Mouse (Mus musculus) cerebellum, adult 2 months (tissue): ENCODE results near the gene Krt27. TPM values are rescaled to one million over a fixed set of nuclear protein-coding genes. Genes with fewer than 3 reads are reported as not detected.

Experiments used
- DNase-seq, 2 experiments: peaks; one replicate each; pipeline ENCODE4 v3.0.0; 2021
- H3K27ac ChIP-seq: fragments of 200-500 bp; 2 replicates; pipeline ENCODE4 v1.5.1; 2012; ENCODE audit warnings: low read length, control low read depth, inconsistent platforms; ENCODE audit not compliant: insufficient read depth
- H3K27me3 ChIP-seq: fragments of 200-500 bp; 2 replicates; pipeline ENCODE4 v1.6.1; 2012; ENCODE audit warnings: inconsistent platforms, mild to moderate bottlenecking, low read length, moderate library complexity; ENCODE audit not compliant: control insufficient read depth, insufficient read depth
- H3K4me1 ChIP-seq: fragments of 200-500 bp; 2 replicates; pipeline ENCODE4 v1.6.1; 2011; ENCODE audit warnings: low read length; ENCODE audit not compliant: control insufficient read depth, insufficient read depth
- H3K4me3 ChIP-seq: fragments of 200-500 bp; replicated peaks from 2 replicates; pipeline ENCODE3; 2011; ENCODE audit warnings: mild to moderate bottlenecking, low read depth, low read length, control low read depth; ENCODE audit not compliant: insufficient read depth
- CTCF ChIP-seq: fragments of 200-500 bp; IDR thresholded peaks from 2 replicates; pipeline ENCODE4 v1.5.1; 2011; ENCODE audit warnings: low read depth, mild to moderate bottlenecking, control low read depth, low read length, moderate library complexity, borderline replicate concordance; ENCODE audit not compliant: insufficient read depth
- POLR2A ChIP-seq: fragments of 200-500 bp; IDR thresholded peaks from 2 replicates; pipeline ENCODE4 v1.6.1; 2011; ENCODE audit warnings: low read length, control low read depth, borderline replicate concordance; ENCODE audit not compliant: insufficient read depth
- WGBS: fragments of 180-500 bp; shearing (Covaris S2); methylation state at CpG from one replicate; pipeline ENCODE4 v1.1.7; 2018; 5-methylcytosine and 5-hydroxymethylcytosine counted together
- polyA plus RNA-seq: library from polyadenylated mRNA; depleted of rRNA; stranded (reverse); fragments of >200 nt; gene quantifications from 2 replicates; pipeline ENCODE4 v1.2.3, GENCODE M21; 2012

The Krt27 gene
- polyA plus RNA-seq, 1 experiment = not detected

GRCm38 (mm10) chr11:99369229-99369628, 18.3 kb upstream of the Krt27 start:
- TF ChIP-seq CTCF = peak; percentile 30; the same call in 1 of the 2 replicates
- no peak for TF ChIP-seq POLR2A
- Histone ChIP-seq H3K27ac (no peak overlapping the region), H3K27me3 (no peaks in the 10 kb centered on the region), H3K4me3 (no peak overlapping the region), H3K4me1 (0 out of 2 replicates have a peak, but pooled peaks cover 4% of the 10 kb centered on the region)
- DNase-seq = peak in 1 of 2 experiments; percentile 14
- WGBS = 12% methylated on average over 3 of the region's 3 CpGs

- no peak overlapping the region for H3K4me3 ChIP-seq
- TF ChIP-seq POLR2A = no peak
- TF ChIP-seq CTCF = no peak
- H3K4me1 ChIP-seq = 0 out of 2 replicates have a peak, but pooled peaks cover 4% of the 10 kb centered on the region
- DNase-seq = peak in 1 of 2 experiments; percentile 22
- H3K27ac ChIP-seq = no peak overlapping the region
- H3K27me3 ChIP-seq = no peaks in the 10 kb centered on the region
- 34% methylated on average over 10 of the region's 10 CpGs for WGBS
Observed at GRCm38 (mm10) chr11:99366791-99367190, 15.9 kb upstream of the Krt27 start.

GRCm38 (mm10) chr11:99364412-99364811, 13.5 kb upstream of the Krt27 start:
- peak; percentile 21 to 40 for DNase-seq
- Histone ChIP-seq H3K4me1 (no peaks in the 10 kb centered on the region), H3K4me3 (no peak overlapping the region), H3K27ac (no peak overlapping the region), H3K27me3 (no peaks in the 10 kb centered on the region)
- 23% methylated on average over 9 of the region's 9 CpGs for WGBS
- TF ChIP-seq CTCF (peak; percentile 57; the same call in 1 of the 2 replicates), POLR2A (no peak)

GRCm38 (mm10) chr11:99361423-99361822, 10.5 kb upstream of the Krt27 start:
- H3K4me1 ChIP-seq = no peaks in the 10 kb centered on the region
- no peak for TF ChIP-seq POLR2A
- TF ChIP-seq CTCF = no peak
- H3K27ac ChIP-seq = no peak overlapping the region
- no peaks in the 10 kb centered on the region; the same call in 1 of the 2 replicates for H3K27me3 ChIP-seq
- no peak for DNase-seq
- WGBS = 89% methylated on average over 8 of the region's 8 CpGs
- no peak overlapping the region for H3K4me3 ChIP-seq

GRCm38 (mm10) chr11:99339299-99339847, 11.5 kb downstream of the Krt27 start:
- no peak for TF ChIP-seq CTCF
- no peak for TF ChIP-seq POLR2A
- Histone ChIP-seq H3K27me3 (no peaks in the 10 kb centered on the region), H3K4me3 (no peak overlapping the region), H3K27ac (no peak overlapping the region), H3K4me1 (no peaks in the 10 kb centered on the region)
- no peak for DNase-seq
- 8% methylated on average over 11 of the region's 11 CpGs for WGBS

- Histone ChIP-seq H3K27me3 (no peaks in the 10 kb centered on the region), H3K27ac (no peak within 1 kb of the TSS), H3K4me1 (no peaks in the 10 kb centered on the region), H3K4me3 (no peak within 1 kb of the TSS)
- no peak for DNase-seq
- WGBS = 89% methylated on average over 11 of the region's 11 CpGs
- no peak for TF ChIP-seq POLR2A
- no peak for TF ChIP-seq CTCF
Observed at GRCm38 (mm10) chr11:99337866-99338265, 13.0 kb downstream of the Krt27 start, which contains the start of gene Krt26. Krt26 (minus strand) TSS chr11:99337966.

- Histone ChIP-seq H3K27me3 (no peaks in the 10 kb centered on the region), H3K27ac (no peak overlapping the region), H3K4me3 (no peak overlapping the region), H3K4me1 (no peaks in the 10 kb centered on the region)
- DNase-seq = no peak
- 28% methylated on average over 13 of the region's 13 CpGs for WGBS
- no peak for TF ChIP-seq POLR2A
- no peak for TF ChIP-seq CTCF
Observed at GRCm38 (mm10) chr11:99333426-99333825, 17.5 kb downstream of the Krt27 start.

DNA sequence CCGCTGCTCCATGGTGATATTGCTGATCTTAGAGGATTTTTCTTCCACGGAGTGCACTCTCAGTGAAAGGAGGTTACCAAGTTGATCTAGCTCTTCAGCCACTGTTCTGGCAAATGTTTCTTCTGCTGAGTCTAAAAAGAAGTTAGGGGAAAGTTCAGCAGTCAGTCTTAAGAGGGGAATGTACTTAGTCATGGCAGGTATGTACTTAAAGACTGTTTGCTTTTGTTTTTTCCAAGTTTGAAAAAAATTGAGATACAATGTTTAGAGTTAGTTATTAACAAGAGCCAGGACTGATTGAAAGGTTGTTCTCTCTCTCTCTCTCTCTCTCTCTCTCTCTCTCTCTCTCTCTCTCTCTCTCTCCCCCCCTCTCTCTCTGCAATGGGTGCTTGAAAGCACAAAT, 21.2 kb downstream of the Krt27 start:
- Histone ChIP-seq H3K27ac (no peak overlapping the region), H3K4me1 (no peaks in the 10 kb centered on the region), H3K4me3 (no peak overlapping the region), H3K27me3 (no peaks in the 10 kb centered on the region)
- TF ChIP-seq CTCF = no peak
- TF ChIP-seq POLR2A = no peak
- DNase-seq = no peak
- WGBS = 62% methylated on average over 2 of the region's 2 CpGs
